Mouse (Mus musculus) kidney, adult 2 months (tissue): ENCODE results near the gene Gm5105. TPM values are rescaled to one million over a fixed set of nuclear protein-coding genes. Genes with fewer than 3 reads are reported as not detected.

ENCODE experiments used
- DNase-seq: peaks from one replicate; pipeline ENCODE4 v3.0.0; 2021
- H3K27ac ChIP-seq: fragments of 200-500 bp; 2 replicates; pipeline ENCODE4 v1.5.1; 2012; ENCODE audit warnings: low read depth, low read length, control low read depth, inconsistent platforms; ENCODE audit not compliant: insufficient read depth
- H3K27me3 ChIP-seq: fragments of 200-500 bp; replicated peaks from 2 replicates; pipeline ENCODE4 v1.6.1; 2012; ENCODE audit warnings: mild to moderate bottlenecking, moderate library complexity, low read length, inconsistent platforms; ENCODE audit not compliant: control insufficient read depth, insufficient read depth
- H3K36me3 ChIP-seq: fragments of 200-500 bp; 2 replicates; pipeline ENCODE4 v1.6.1; 2012; ENCODE audit warnings: mild to moderate bottlenecking, moderate library complexity, low read length, inconsistent platforms; ENCODE audit not compliant: control insufficient read depth, insufficient read depth
- H3K4me1 ChIP-seq: fragments of 200-500 bp; 2 replicates; pipeline ENCODE4 v1.6.1; 2011; ENCODE audit warnings: low read length; ENCODE audit not compliant: control insufficient read depth, insufficient read depth
- H3K4me3 ChIP-seq: fragments of 200-500 bp; 2 replicates; pipeline ENCODE4 v1.5.1; 2011; ENCODE audit warnings: mild to moderate bottlenecking, low read depth, low read length, control low read depth; ENCODE audit not compliant: insufficient read depth
- CTCF ChIP-seq: fragments of 200-500 bp; conservative IDR thresholded peaks from 2 replicates; pipeline ENCODE4 v1.5.1; 2011; ENCODE audit warnings: low read depth, mild to moderate bottlenecking, control low read depth, low read length, moderate library complexity, mixed read lengths; ENCODE audit not compliant: insufficient read depth, insufficient read length
- POLR2A ChIP-seq: fragments of 200-500 bp; IDR thresholded peaks from one replicate; pipeline ENCODE4 v1.6.1; 2011; ENCODE audit warnings: low read depth, low read length, control low read depth
- WGBS: fragments of 180-500 bp; shearing (Covaris S2); methylation state at CpG from one replicate; pipeline ENCODE4 v1.1.7; 2018; 5-methylcytosine and 5-hydroxymethylcytosine counted together
- polyA plus RNA-seq: library from polyadenylated mRNA; depleted of rRNA; stranded (reverse); fragments of >200 nt; gene quantifications from 2 replicates; pipeline ENCODE4 v1.2.3, GENCODE M21; 2012

Gm5105 gene
- polyA plus RNA-seq, 1 experiment, result not detected

GRCm38 (mm10) chr3:138068103-138068502, 915 bp upstream of the Gm5105 start:
- no peaks in the 10 kb centered on the region for H3K36me3 ChIP-seq
- WGBS, result 98% methylated on average over 12 of the region's 12 CpGs
- no peaks in the 10 kb centered on the region for H3K27me3 ChIP-seq
- no peak overlapping the region for H3K27ac ChIP-seq
- no peak for DNase-seq
- no peak overlapping the region for H3K4me3 ChIP-seq
- TF ChIP-seq POLR2A, result no peak
- no peak for TF ChIP-seq CTCF
- no peaks in the 10 kb centered on the region for H3K4me1 ChIP-seq

- WGBS, result 27% methylated on average over 20 of the region's 20 CpGs
- Histone ChIP-seq H3K4me1 (no peaks in the 10 kb centered on the region), H3K27ac (no peak overlapping the region), H3K27me3 (no peaks in the 10 kb centered on the region), H3K4me3 (no peak overlapping the region), H3K36me3 (no peaks in the 10 kb centered on the region)
- peak; percentile 3 for DNase-seq
- TF ChIP-seq POLR2A (no peak), CTCF (no peak)
Observed at GRCm38 (mm10) chr3:138066348-138066856, 786 bp downstream of the Gm5105 start.

- WGBS, result 53% methylated on average over 16 of the region's 16 CpGs
- Histone ChIP-seq H3K27ac (no peak overlapping the region), H3K4me1 (no peaks in the 10 kb centered on the region), H3K27me3 (no peaks in the 10 kb centered on the region), H3K36me3 (no peaks in the 10 kb centered on the region), H3K4me3 (no peak overlapping the region)
- TF ChIP-seq CTCF (no peak), POLR2A (no peak)
- DNase-seq, result no peak
Observed at GRCm38 (mm10) chr3:138065930-138066329, 1.3 kb downstream of the Gm5105 start.

DNA sequence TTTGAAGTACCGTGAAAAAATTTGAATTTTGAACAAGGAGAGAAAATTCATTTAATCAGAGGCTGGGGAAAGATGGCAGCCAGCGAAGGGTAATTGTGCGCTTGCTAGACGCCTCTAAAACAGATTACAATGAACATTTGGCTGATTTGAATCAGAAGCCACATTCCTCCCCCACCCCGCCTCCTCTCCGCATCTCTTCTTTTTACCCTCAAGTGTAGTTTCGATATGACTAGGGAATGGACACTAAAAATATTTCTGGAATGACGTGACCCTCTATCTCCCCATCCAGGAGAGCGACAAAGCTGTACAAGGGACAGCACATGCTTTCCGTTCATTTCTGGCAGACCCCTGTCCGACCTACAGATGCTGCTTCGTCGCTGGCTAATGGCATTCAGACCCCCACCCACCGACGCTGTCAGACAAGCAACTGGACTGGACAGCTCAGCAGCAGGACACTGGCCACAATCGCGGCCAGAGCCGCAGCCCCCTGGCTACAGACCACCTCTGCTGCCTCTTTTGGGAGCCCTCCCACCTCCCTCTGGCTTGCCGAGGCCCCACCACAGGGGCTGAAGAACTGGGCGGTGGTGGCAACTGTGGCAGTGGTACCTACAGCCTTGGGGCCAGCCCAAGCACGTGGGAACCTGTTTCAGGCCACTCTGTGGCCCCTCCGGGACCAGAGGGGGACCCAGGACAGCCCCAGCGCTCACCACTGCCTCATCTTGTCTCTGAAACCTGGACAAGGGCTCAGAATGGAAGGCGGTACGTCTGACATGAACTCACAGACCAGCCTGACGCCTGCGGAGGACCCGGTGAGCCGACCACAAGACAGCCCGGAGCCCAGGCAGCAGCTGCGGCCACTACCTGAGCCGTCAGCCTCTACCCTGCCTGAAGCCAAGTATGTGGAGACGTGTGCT, 2.2 kb downstream of the Gm5105 start, which contains the start of gene 1110002E22Rik:
TSS of gene 1110002E22Rik (plus strand) at position 321 of the 914 bp plus-strand sequence.
- no peak within 1 kb of the TSS for H3K27ac ChIP-seq
- H3K4me3 ChIP-seq, result no peak within 1 kb of the TSS
- no peak for DNase-seq
- H3K27me3 ChIP-seq, result no peaks in the 10 kb centered on the region
- no peaks in the 10 kb centered on the region for H3K36me3 ChIP-seq
- no peaks in the 10 kb centered on the region for H3K4me1 ChIP-seq
- 80% methylated on average over 33 of the region's 33 CpGs for WGBS
- TF ChIP-seq CTCF (no peak), POLR2A (no peak)

DNA sequence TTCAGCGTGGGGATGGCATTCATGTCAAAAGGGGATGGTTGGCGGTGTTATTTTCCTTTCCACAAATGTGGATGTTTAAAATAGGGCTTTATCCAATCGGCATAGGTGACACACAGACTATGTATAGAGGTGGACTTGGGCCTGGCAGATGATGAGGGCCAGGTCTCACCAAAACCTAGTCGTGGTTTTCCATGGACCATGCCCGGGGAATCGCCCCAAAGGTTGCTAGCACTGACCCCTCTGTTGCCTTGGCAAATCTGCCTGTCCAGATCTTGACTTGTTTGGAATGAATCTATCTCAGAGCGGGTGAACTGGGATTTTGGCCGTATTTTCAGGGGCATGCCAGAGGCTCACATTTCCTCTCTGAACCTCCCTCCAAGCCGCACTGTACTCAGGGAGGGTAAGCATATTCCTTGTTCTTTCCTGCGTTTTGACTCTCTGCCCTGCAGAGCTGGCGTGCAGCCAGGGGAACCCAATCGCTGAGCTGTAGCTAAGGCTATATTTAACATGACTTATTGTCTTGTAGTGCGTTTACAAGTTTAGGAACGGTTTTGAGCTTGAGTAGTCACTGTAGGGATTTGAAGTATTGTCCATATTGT, 3.4 kb downstream of the Gm5105 start:
- Histone ChIP-seq H3K36me3 (no peaks in the 10 kb centered on the region), H3K27ac (no peak overlapping the region), H3K27me3 (no peaks in the 10 kb centered on the region), H3K4me1 (no peaks in the 10 kb centered on the region), H3K4me3 (no peak overlapping the region)
- no peak for TF ChIP-seq POLR2A
- peak; percentile 29 for DNase-seq
- 25% methylated on average over 14 of the region's 14 CpGs for WGBS

DNA sequence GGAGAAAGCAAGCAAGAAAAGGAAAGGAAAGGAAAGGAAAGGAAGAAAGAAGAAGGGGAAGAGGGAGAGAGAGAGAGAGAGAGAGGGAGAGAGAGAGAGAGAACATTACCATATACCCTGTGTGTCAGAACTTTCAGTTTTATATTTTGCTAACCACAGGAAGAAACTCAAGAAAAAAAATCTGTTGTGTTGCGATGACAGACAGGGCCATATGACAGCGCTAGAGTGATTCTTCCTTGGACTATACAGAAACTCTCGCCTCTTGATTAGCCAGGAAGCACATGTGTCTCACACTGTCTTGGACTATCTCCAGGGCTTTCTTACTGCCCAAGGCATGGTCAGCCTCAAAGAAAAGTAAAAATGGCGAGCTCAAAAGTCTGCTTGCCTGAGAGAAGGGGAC, 4.5 kb downstream of the Gm5105 start:
- H3K27ac ChIP-seq, result no peak overlapping the region

DNA sequence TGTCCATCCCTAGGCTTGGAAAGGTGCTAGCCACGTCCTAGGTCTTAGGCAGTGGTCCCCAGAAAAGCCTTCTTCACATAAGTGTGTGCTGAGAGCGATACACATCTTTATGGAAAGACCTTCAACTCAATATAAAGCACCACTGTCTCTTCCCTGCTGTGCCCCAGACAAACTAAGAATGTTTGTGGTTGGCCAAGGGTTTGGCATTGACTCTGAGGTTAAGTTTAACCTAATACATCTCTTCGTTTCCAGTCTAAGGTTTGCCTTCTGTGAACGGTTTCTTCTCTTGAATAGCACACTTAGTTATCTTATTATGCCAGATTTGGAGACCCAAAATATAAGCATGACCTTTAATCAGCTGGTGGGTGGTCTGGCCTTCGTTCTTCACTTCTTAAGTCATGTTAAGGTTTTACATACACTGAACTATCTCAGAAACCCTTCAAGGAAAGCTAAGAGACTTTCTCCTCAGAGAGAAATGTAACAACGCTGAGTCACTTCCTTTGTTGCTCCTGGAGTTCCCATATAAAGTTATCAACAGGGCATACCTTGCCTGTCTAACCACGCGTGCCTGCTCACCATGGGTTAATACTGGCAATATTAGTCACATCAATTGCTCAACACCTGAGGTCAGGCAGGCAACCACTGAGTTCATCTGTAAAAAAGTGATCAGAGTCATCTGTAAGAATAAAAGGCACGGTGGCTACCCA, 5.8 kb downstream of the Gm5105 start:
- WGBS, result 88% methylated on average over 9 of the region's 9 CpGs
- Histone ChIP-seq H3K27ac (no peak overlapping the region), H3K4me1 (no peaks in the 10 kb centered on the region), H3K27me3 (no peaks in the 10 kb centered on the region), H3K4me3 (no peak overlapping the region), H3K36me3 (no peaks in the 10 kb centered on the region)
- TF ChIP-seq CTCF, result no peak
- no peak for DNase-seq

More for the DNA sequence above, 4.5 kb downstream of the Gm5105 start:
- H3K27me3 ChIP-seq, result no peaks in the 10 kb centered on the region
- no peaks in the 10 kb centered on the region for H3K4me1 ChIP-seq
- WGBS, result 75% methylated on average over 4 of the region's 4 CpGs
- no peak for TF ChIP-seq POLR2A
- no peak for TF ChIP-seq CTCF
- H3K4me3 ChIP-seq, result no peak overlapping the region
- DNase-seq, result no peak
- no peaks in the 10 kb centered on the region for H3K36me3 ChIP-seq
